Mouse (Mus musculus): ENCODE measurements around the gene Magohb.

GRCm38 (mm10) chr6:131272311-131272710 lies 20.7 kb downstream of the Magohb start:
- TF ChIP-seq POLR2A (IDR thresholded peaks at IDR 0.05; ENCODE audit: low read depth, low read length) (no peak), CTCF (IDR thresholded peaks at IDR 0.05; ENCODE audit: extremely low read depth, insufficient read length, insufficient replicate concordance, low read depth, low read length) (no peak)
